Mouse (Mus musculus): ENCODE data around the gene C1qtnf2. TPM values are rescaled to one million over a fixed set of nuclear protein-coding genes. Genes with fewer than 3 reads are reported as not detected.

C1qtnf2 gene
- polyA plus RNA-seq, 1 experiment from 2014 or later, result 0.42 TPM

DNA sequence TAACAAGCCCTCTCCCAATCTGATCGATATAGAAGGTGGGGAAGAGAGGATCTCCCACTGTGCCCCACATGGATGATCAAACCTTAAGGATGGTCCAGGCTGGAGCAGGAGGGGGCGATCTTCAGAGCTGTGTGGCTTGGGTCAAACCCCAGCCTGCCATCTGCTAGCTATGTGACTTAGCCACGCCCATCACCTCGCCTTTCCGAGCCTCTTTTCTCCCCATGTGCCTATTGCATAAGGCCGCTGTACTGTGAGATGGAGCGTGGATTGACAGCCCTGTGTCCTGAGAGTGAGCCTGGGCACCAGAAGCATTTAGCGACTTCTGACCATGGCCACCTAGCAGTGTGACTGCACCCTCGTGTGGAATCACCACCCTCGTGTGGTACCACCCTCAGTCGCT lies 10.6 kb downstream of the C1qtnf2 start:
- Histone ChIP-seq H3K4me1 (peaks cover 10% of the 10 kb centered on the region; the same call in 1 of the 2 replicates), H3K27ac (no peak overlapping the region), H3K9ac (no peak overlapping the region), H3K9me3 (replicated peaks) (no peaks in the 10 kb centered on the region), H3K36me3 (no peaks in the 10 kb centered on the region), H3K4me2 (no peak overlapping the region), H3K27me3 (replicated peaks) (peaks cover 8% of the 10 kb centered on the region; the same call in 1 of the 2 replicates), H3K4me3 (no peak overlapping the region)
- no peak for ATAC-seq
- WGBS (ENCODE audit: insufficient replicate concordance), result 32% methylated on average over 11 of the region's 11 CpGs

DNA sequence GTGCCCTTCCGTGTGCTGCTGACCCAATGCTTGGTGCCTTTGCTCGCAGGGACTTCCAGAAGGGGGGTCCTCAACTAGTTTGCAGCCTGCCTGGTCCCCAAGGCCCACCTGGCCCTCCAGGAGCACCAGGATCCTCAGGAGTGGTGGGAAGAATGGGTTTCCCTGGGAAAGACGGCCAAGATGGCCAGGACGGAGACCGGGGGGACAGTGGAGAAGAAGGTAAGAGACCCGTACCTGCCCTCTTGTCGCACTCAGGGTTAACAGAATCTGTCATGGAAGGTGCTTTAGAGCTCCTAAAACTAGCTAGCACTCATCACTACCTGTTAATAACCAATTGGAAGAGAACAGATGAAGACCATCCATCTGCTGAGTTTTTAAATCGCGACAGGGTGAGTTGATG lies 11.8 kb downstream of the C1qtnf2 start:
- 77% methylated on average over 9 of the region's 9 CpGs for WGBS (ENCODE audit: insufficient replicate concordance)

DNA sequence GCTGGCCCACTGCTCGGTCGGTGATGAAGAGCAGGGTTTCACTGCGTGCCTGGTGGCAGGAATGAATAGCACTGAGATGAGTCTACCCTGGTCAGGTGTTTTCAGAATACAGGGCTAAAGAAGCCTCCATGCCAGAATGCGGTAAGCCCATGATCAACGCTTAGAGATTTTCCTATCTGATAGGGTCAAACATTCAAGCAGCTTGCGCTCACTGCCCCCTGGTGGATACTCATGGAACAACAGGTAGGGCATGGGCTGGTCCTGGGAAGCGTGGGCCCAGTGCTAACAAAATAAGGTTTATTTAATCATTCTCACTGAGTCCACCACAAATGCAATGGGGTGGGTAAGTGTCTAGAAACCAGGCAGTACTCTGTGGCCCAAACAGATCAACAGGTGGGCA lies 18.6 kb downstream of the C1qtnf2 start:
- WGBS (ENCODE audit: insufficient replicate concordance), result 34% methylated on average over 7 of the region's 7 CpGs
- H3K9ac ChIP-seq, result no peak overlapping the region
- no peak for ATAC-seq

More for the DNA sequence above, 11.8 kb downstream of the C1qtnf2 start:
- Histone ChIP-seq H3K4me3 (no peak overlapping the region), H3K27ac (no peak overlapping the region), H3K9me3 (replicated peaks) (no peaks in the 10 kb centered on the region), H3K4me1 (peaks cover 10% of the 10 kb centered on the region; the same call in 1 of the 2 replicates), H3K9ac (no peak overlapping the region), H3K4me2 (no peak overlapping the region), H3K27me3 (replicated peaks) (peaks cover 8% of the 10 kb centered on the region; the same call in 1 of the 2 replicates), H3K36me3 (no peaks in the 10 kb centered on the region)
- no peak for ATAC-seq

DNA sequence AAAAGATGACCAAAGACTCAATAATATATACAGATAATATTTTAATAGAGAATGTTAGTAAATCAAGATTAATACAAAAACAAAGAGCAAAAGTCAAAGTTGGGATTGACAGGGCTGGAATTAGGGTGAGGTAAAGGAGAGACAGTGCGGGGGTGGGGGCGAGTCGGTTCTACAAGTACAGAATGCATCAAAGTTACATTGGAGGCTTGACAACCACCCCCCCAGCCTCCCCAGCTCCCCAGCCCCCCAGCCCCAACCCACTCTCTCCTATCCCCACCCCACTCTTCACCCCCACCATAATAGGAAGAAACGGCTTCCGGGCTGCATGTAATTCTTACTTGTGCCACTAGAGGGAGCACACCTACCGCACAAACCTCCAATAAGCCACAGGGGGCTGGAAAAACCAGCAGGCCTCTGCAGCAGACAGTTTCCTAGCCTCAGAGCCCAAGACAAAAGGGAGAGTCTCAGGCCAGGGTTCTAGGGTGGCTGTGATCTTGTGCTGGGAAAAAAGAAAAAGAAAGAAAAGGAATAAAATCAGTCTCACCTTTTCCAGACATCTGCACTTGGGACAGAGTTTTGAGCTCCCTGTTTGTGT lies 19.8 kb downstream of the C1qtnf2 start:
- no peaks in the 10 kb centered on the region for H3K27me3 ChIP-seq (replicated peaks)
- 0 out of 2 replicates have a peak, but pooled peaks have one; percentile 24 for ATAC-seq
- H3K9ac ChIP-seq, result no peak overlapping the region
- H3K4me1 ChIP-seq, result no peaks in the 10 kb centered on the region
- H3K9me3 ChIP-seq (replicated peaks), result no peaks in the 10 kb centered on the region
- 24% methylated on average over 6 of the region's 6 CpGs for WGBS (ENCODE audit: insufficient replicate concordance)
- H3K4me3 ChIP-seq, result no peak overlapping the region
- no peak overlapping the region for H3K4me2 ChIP-seq
- H3K27ac ChIP-seq, result no peak overlapping the region
- no peaks in the 10 kb centered on the region for H3K36me3 ChIP-seq

More for the DNA sequence above, 18.6 kb downstream of the C1qtnf2 start:
- Histone ChIP-seq H3K27ac (no peak overlapping the region), H3K9me3 (replicated peaks) (no peaks in the 10 kb centered on the region), H3K4me3 (no peak overlapping the region), H3K27me3 (replicated peaks) (no peaks in the 10 kb centered on the region), H3K4me2 (no peak overlapping the region), H3K4me1 (no peaks in the 10 kb centered on the region), H3K36me3 (no peaks in the 10 kb centered on the region)

DNA sequence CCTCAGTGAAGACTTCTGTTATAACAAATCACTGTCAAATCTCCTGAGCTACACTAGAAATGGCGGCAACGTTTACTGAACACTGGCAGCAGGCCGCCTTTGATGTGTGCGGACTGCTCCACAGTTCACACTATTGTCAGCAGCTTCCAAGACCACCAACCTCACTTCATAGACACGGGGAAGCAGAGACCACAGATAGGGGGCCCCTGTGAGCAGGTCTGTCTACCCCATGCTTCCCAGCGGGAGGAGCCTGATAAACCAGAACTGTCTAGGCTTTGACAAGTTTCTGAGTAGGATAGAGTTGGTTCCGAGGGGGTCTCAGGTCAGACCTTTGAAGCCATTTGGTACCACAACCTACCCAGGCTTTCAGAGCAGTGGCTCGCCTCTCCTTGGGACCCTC lies 21.0 kb downstream of the C1qtnf2 start:
- Histone ChIP-seq H3K4me3 (no peak overlapping the region), H3K4me2 (no peak overlapping the region), H3K36me3 (no peaks in the 10 kb centered on the region), H3K4me1 (no peaks in the 10 kb centered on the region), H3K27me3 (replicated peaks) (no peaks in the 10 kb centered on the region), H3K27ac (no peak overlapping the region), H3K9me3 (replicated peaks) (no peaks in the 10 kb centered on the region), H3K9ac (no peak overlapping the region)
- 50% methylated on average over 8 of the region's 8 CpGs for WGBS (ENCODE audit: insufficient replicate concordance)
- ATAC-seq, result no peak

DNA sequence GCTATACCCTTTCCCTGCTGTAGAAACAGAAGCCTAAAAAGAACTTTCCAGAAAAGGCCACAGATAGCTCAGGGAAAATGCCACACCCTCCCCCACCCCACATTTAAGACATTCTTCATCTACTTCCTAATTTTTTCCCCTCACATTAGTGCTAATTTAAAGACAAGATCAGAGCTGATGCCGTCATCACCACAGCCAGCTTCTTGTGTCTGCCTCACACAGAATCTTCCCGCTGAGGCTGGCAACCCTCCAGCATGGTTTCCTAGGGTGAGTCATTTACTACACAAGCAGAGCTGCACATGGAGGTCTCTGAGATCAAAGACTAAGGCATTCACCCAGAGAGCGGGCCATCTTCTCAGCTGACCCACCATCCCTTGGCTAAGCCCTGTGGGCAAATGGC lies 21.5 kb downstream of the C1qtnf2 start:
- Histone ChIP-seq H3K4me3 (no peak overlapping the region), H3K27ac (no peak overlapping the region), H3K27me3 (replicated peaks) (no peaks in the 10 kb centered on the region), H3K4me2 (no peak overlapping the region), H3K9ac (no peak overlapping the region), H3K36me3 (no peaks in the 10 kb centered on the region), H3K9me3 (replicated peaks) (no peaks in the 10 kb centered on the region), H3K4me1 (no peaks in the 10 kb centered on the region)
- 51% methylated on average over 3 of the region's 3 CpGs for WGBS (ENCODE audit: insufficient replicate concordance)
- no peak for ATAC-seq

DNA sequence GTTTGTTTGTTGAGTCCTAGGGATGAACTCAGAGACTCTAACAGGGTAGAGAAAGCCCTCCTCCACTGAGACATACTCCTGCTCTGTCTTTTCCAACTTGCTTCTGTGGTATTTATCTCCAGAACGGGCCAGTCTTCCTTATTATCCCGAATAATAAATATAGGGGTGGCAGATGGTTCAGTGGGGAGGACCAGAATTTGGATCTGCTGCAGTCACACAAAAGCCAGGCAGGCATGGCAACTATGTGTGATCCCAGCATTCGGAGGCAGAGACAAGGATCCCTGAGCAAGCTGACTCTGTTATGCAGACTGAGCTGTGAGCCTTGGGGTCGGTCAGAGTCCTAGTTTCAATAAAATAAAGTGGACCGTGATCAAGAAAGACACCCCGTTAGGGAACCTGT lies 27.2 kb downstream of the C1qtnf2 start:
- ATAC-seq, result no peak
- Histone ChIP-seq H3K4me1 (no peaks in the 10 kb centered on the region), H3K27me3 (replicated peaks) (no peaks in the 10 kb centered on the region), H3K9ac (no peak overlapping the region), H3K4me3 (no peak overlapping the region), H3K36me3 (no peaks in the 10 kb centered on the region), H3K4me2 (no peak overlapping the region), H3K27ac (no peak overlapping the region), H3K9me3 (replicated peaks) (no peaks in the 10 kb centered on the region)
- 71% methylated on average over 6 of the region's 6 CpGs for WGBS (ENCODE audit: insufficient replicate concordance)

DNA sequence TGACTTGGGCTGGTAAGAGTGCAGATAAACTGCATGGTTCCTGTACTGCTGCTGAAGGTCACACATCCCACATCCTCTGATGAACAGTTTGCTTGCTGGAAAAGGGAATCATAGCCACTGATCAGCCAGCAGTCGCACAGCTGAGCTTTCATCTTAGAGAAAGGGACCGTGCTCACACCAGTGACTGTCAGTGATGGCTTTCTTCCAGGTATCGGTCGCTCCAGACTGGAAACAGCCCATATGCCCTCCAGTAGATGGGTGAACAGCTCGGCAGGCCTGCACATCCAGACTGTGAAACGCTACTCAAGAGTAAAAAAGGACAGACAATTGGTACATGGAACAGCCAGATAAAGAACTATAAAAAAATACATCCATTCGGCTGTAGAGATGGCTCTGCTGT lies 31.1 kb downstream of the C1qtnf2 start:
- Histone ChIP-seq H3K4me2 (no peak overlapping the region), H3K9ac (no peak overlapping the region), H3K27me3 (replicated peaks) (no peaks in the 10 kb centered on the region), H3K4me3 (no peak overlapping the region), H3K9me3 (replicated peaks) (no peaks in the 10 kb centered on the region), H3K36me3 (no peaks in the 10 kb centered on the region), H3K4me1 (no peaks in the 10 kb centered on the region), H3K27ac (no peak overlapping the region)
- 76% methylated on average over 7 of the region's 7 CpGs for whole genome bisulfite sequencing (ENCODE audit: insufficient replicate concordance)
- no peak for ATAC-seq

DNA sequence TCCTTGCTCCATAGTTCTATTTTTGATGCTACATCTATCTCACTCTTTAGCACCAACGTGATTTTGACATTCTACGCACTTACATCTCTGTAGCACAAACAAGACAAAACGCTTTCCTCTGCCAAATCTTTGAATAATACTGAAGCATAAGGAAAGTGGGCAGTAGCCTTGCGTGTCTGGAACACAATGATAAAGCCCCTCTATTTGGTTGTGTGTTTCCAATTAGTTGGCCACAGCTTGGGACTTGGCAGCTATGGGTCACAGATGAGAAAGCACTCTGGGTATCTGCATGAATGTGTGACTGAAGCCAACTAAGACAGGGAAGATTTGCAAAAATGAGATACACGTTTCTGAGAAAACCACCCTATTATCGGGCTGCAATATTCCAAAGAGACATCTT lies 33.9 kb downstream of the C1qtnf2 start:
- Histone ChIP-seq H3K36me3 (no peaks in the 10 kb centered on the region), H3K4me2 (no peak overlapping the region), H3K9me3 (replicated peaks) (no peaks in the 10 kb centered on the region), H3K4me1 (no peaks in the 10 kb centered on the region), H3K4me3 (no peak overlapping the region), H3K9ac (no peak overlapping the region), H3K27ac (no peak overlapping the region), H3K27me3 (replicated peaks) (no peaks in the 10 kb centered on the region)
- ATAC-seq, result no peak
- 67% methylated on average over 6 of the region's 6 CpGs for WGBS (ENCODE audit: insufficient replicate concordance)

DNA sequence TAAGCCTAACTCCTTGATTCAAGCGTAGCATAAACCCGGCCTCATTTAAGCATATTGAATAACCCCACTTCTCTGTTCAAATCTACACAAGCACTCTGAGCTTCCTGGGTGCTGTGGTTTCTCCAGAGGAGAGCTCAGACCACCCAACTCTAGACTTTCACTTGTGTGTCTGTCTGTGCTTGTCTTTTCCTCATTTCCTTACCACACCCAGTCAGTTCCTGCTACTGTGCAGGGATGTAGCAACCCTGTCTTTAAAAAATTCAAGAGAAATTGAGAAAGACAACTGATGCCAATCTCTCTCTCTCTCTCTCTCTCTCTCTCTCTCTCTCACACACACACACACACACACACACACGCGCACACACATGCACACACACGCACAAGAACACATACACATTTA lies 35.8 kb downstream of the C1qtnf2 start:
- no peak overlapping the region for H3K4me2 ChIP-seq
- 78% methylated on average over 5 of the region's 5 CpGs for WGBS (ENCODE audit: insufficient replicate concordance)

DNA sequence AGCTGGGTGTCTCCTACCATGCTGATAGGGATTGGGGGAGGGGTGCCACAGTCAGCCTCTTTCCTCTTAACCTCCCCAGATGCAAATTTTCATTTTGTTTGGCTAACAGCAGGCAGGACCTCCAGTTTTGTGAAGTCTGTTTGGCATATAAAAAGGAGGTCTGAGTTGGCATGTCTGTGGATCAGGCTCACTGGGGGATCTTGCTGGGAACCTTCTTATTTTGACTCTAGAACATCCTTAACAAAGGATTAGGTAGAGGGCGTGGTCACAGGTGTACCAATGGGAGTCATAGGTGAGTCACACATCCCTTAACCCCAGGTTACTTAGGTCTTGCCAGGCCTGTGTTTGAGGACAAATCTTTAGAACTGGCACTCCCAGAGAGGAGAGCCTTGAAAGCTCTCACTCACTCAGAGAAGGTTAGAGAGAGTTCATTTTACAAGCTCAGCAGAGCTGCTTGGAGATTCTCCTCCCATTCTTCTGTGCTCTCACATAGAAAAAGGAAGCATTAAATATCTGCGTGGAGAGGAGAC lies 38.6 kb downstream of the C1qtnf2 start:
- no peak overlapping the region for H3K4me3 ChIP-seq
- H3K4me2 ChIP-seq, result no peak overlapping the region
- ATAC-seq, result no peak
- H3K27me3 ChIP-seq (replicated peaks), result no peaks in the 10 kb centered on the region
- no peak overlapping the region for H3K27ac ChIP-seq
- no peak overlapping the region for H3K9ac ChIP-seq
- no peaks in the 10 kb centered on the region for H3K36me3 ChIP-seq
- H3K9me3 ChIP-seq (replicated peaks), result no peaks in the 10 kb centered on the region
- no peaks in the 10 kb centered on the region for H3K4me1 ChIP-seq
- 61% methylated on average over 2 of the region's 2 CpGs for WGBS (ENCODE audit: insufficient replicate concordance)

More for the DNA sequence above, 35.8 kb downstream of the C1qtnf2 start:
- Histone ChIP-seq H3K9me3 (replicated peaks) (no peaks in the 10 kb centered on the region), H3K4me3 (no peak overlapping the region), H3K9ac (no peak overlapping the region), H3K4me1 (no peaks in the 10 kb centered on the region), H3K36me3 (no peaks in the 10 kb centered on the region), H3K27ac (no peak overlapping the region), H3K27me3 (replicated peaks) (no peaks in the 10 kb centered on the region)
- ATAC-seq, result no peak

DNA sequence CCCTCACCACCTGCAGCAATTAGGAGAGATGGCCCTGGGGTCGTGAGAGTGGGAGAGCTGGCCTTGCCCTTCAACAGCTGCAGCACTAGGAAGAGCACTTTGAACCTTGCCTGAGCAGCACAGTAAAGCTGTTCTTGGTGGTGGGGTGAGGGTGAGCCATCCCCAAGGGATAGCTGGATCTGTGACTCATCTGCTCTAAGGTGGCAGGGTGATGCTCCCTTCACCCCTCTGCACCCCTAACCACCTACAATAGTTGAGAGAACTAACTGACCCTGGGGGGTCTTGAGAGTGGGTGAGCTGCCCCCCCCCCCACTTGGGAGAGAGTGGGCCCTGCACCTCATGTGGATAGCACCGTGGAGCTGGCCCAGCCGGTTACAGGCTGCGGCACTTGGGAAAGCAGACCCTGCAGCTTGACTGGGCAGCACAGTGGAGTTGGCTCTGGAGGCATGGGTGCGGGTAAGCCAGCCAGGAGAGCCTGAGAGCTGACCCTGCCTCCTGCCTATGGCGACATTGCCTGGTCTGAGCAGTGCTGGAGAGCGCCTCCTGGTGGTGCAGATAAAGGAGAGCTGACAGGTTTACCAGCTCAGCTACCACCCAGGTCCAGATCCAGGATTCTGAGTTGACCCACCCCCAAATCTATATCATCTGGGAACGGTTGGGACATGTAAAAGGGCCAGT lies 42.4 kb downstream of the C1qtnf2 start:
- H3K4me2 ChIP-seq, result no peak overlapping the region
- no peak overlapping the region for H3K27ac ChIP-seq
- H3K36me3 ChIP-seq, result no peaks in the 10 kb centered on the region
- ATAC-seq, result peak; percentile 35; the same call in 1 of the 2 replicates
- H3K4me1 ChIP-seq, result no peaks in the 10 kb centered on the region
- H3K9me3 ChIP-seq (replicated peaks), result no peaks in the 10 kb centered on the region
- H3K27me3 ChIP-seq (replicated peaks), result no peaks in the 10 kb centered on the region
- no peak overlapping the region for H3K9ac ChIP-seq
- H3K4me3 ChIP-seq, result no peak overlapping the region
- 38% methylated on average over 8 of the region's 8 CpGs for WGBS (ENCODE audit: insufficient replicate concordance)
